Comparison of ENCODE assay signal across 9 mouse cellular contexts in the genomic region with DNA sequence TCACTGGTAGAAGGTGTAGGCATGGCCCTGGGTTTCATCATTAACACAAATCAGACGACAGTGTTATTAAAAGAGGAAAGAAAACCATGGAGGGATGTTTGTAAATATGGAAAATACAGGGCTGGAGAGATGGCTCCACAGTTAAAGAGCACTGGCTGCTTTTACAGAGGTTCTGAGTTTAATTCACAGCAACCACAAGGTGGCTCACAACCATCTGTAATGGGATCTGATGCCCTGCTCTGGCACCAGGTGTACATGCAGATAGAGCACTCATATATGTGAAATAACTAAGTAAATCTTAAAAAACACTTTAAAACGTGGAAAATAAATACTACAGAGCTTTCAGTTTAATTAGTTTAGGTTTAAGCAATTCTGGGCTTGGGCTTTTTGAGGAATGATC. TPM values are rescaled to one million over a fixed set of nuclear protein-coding genes. Genes with fewer than 3 reads are reported as not detected.
DNase-seq lines count a peak whose midpoint lies in the region; ATAC-seq and TF ChIP-seq lines count a peak whose summit lies in the region.
"Had no signal": no experiment of that assay in that cellular context is flagged by ENCODE, and none has a peak within 500 bp of the region (broad histone marks: within the 10 kb centered on the region; RNA-seq: fewer than 3 reads in every experiment).

No protein-coding gene starts in this region.

- DNase-seq in kidney, postnatal 0 days (ENCODE audit: low spot score), result peak; percentile 31
- DNase-seq in spleen, postnatal 36 days (ENCODE audit: low spot score in 2 of 2), result peak; percentile 10 to 25
- no peak for DNase-seq in spleen, postnatal 4 days (ENCODE audit: low spot score in 2 of 2)
- peak; percentile 34 for DNase-seq in T-cell, adult 2 months (ENCODE audit: low spot score)
- no peak for DNase-seq in stomach, postnatal 0 days (ENCODE audit: low spot score)
- no peak for DNase-seq in left cerebral cortex, adult 11 months (ENCODE audit: low spot score)
- no peak for DNase-seq in Muller cell, postnatal 12 days (ENCODE audit: inconsistent ontology term)

- 54% methylated on average over 2 of the region's 2 CpGs for WGBS in kidney, postnatal 0 days
- WGBS in kidney, embryonic 15.5 days, result 57% methylated on average over 2 of the region's 2 CpGs
- WGBS in stomach, postnatal 0 days, result 40% methylated on average over 2 of the region's 2 CpGs

- peak; percentile 68 for TF ChIP-seq CTCF in kidney, postnatal 0 days (IDR thresholded peaks at IDR 0.05; ENCODE audit: low read depth)
- TF ChIP-seq CTCF in stomach, postnatal 0 days (IDR thresholded peaks at IDR 0.05; ENCODE audit: low read depth), result peak; percentile 66

- no peak overlapping the region for H3K9ac ChIP-seq in kidney, postnatal 0 days (ENCODE audit: low read depth, low read length)
- no peak overlapping the region for H3K9ac ChIP-seq in kidney, embryonic 15.5 days
- H3K9ac ChIP-seq in stomach, postnatal 0 days (ENCODE audit: low read length), result no peak overlapping the region

- H3K9me3 ChIP-seq in kidney, postnatal 0 days (replicated peaks; ENCODE audit: low read length), result no peaks in the 10 kb centered on the region
- H3K9me3 ChIP-seq in kidney, embryonic 15.5 days (replicated peaks), result no peaks in the 10 kb centered on the region
- H3K9me3 ChIP-seq in stomach, postnatal 0 days (ENCODE audit: control insufficient read depth, low read length), result no peaks in the 10 kb centered on the region

- no peak for TF ChIP-seq EP300 in stomach, postnatal 0 days (optimal IDR thresholded peaks at IDR 0.05)

- H3K27ac ChIP-seq in kidney, postnatal 0 days, result no peak overlapping the region
- no peak overlapping the region for H3K27ac ChIP-seq in kidney, embryonic 15.5 days
- H3K27ac ChIP-seq in stomach, postnatal 0 days (replicated peaks), result no peak overlapping the region

- no peaks in the 10 kb centered on the region for H3K27me3 ChIP-seq in kidney, postnatal 0 days (ENCODE audit: insufficient read depth, low read length)
- no peaks in the 10 kb centered on the region for H3K27me3 ChIP-seq in kidney, embryonic 15.5 days
- H3K27me3 ChIP-seq in stomach, postnatal 0 days (ENCODE audit: control insufficient read depth, insufficient read depth, low read length), result no peaks in the 10 kb centered on the region
- H3K27me3 ChIP-seq: megakaryocyte, embryonic 14.5 days had no signal

- H3K4me1 ChIP-seq in kidney, postnatal 0 days (replicated peaks; ENCODE audit: insufficient read depth, low read length), result no peaks in the 10 kb centered on the region
- peaks cover 20% of the 10 kb centered on the region for H3K4me1 ChIP-seq in kidney, embryonic 15.5 days
- no peaks in the 10 kb centered on the region for H3K4me1 ChIP-seq in stomach, postnatal 0 days (replicated peaks; ENCODE audit: control insufficient read depth, insufficient read depth)

- ATAC-seq in kidney, postnatal 0 days (replicated peaks; ENCODE audit: low FRiP score, low read depth), result no peak
- ATAC-seq in kidney, embryonic 15.5 days (replicated peaks; ENCODE audit: low FRiP score), result no peak
- no peak for ATAC-seq in stomach, postnatal 0 days (ENCODE audit: low FRiP score, low TSS enrichment)

- no peak overlapping the region for H3K4me3 ChIP-seq in kidney, postnatal 0 days (replicated peaks; ENCODE audit: low read depth, low read length)
- no peak overlapping the region for H3K4me3 ChIP-seq in kidney, embryonic 15.5 days (replicated peaks)
- H3K4me3 ChIP-seq in stomach, postnatal 0 days (ENCODE audit: low read depth, low read length), result no peak overlapping the region
- H3K4me3 ChIP-seq: megakaryocyte, embryonic 14.5 days had no signal

- no peaks in the 10 kb centered on the region for H3K36me3 ChIP-seq in kidney, postnatal 0 days (ENCODE audit: insufficient read depth, low read length)
- H3K36me3 ChIP-seq in kidney, embryonic 15.5 days, result no peaks in the 10 kb centered on the region
- no peaks in the 10 kb centered on the region for H3K36me3 ChIP-seq in stomach, postnatal 0 days (ENCODE audit: control insufficient read depth, insufficient read depth, low read length)

- H3K4me2 ChIP-seq in kidney, postnatal 0 days (ENCODE audit: low read length), result no peak overlapping the region
- no peak overlapping the region for H3K4me2 ChIP-seq in kidney, embryonic 15.5 days
- no peak overlapping the region for H3K4me2 ChIP-seq in stomach, postnatal 0 days (replicated peaks; ENCODE audit: low read depth)

RNA-seq across cellular contexts. Expression of gene Tnrc6c, which starts 24.7 kb away (rescaled TPM):
- polyA plus RNA-seq in kidney, postnatal 0 days (2015; fragmentation: Nextera tagmentation; extraction: Ambion mirVana), result 8.7 and 8.8 TPM in 2 replicates
- polyA plus RNA-seq in kidney, embryonic 15.5 days (2015; fragmentation: Nextera tagmentation; extraction: Ambion mirVana), result 10.0 and 10.5 TPM in 2 replicates
- polyA plus RNA-seq in stomach, postnatal 0 days (2015; fragmentation: Nextera tagmentation; extraction: Ambion mirVana), result 6.0 and 6.1 TPM in 2 replicates

Comparison
In these comparisons a context has a peak if more than half of its experiments do, and no peak if none do; other contexts are left out.
1. DNase-seq: peak in kidney, postnatal 0 days (single experiment), spleen, postnatal 36 days (2 of 2) and T-cell, adult 2 months (single experiment); none in spleen, postnatal 4 days (0 of 2), stomach, postnatal 0 days (single experiment), left cerebral cortex, adult 11 months (single experiment) and Muller cell, postnatal 12 days (single experiment).